Mouse (Mus musculus) mouse embryonic stem cell (cell line): ENCODE measurements around the gene Dgkz.

Experiments
- in situ Hi-C, 2 experiments: fragments of 300-500 bp; cut with MboI; formaldehyde crosslinking; loops; 1 replicate in 1 of 2; 3 replicates in 1 of 2; pipeline ENCODE4 v1.14.3; 2019 to 2020; ENCODE audit warnings: low sequenced_read_pairs in 2 of 2, low pct_unique_long_range_greater_than_20kb in 1 of 2, mixed read lengths in 1 of 2; ENCODE audit not compliant: unreplicated experiment in 1 of 2

Dgkz gene

GRCm38 (mm10) chr2:92004617-92005016 is 29.0 kb upstream of the Dgkz start:
- in situ Hi-C loops, result no loop called here

GRCm38 (mm10) chr2:91997905-91998608 is 22.4 kb upstream of the Dgkz start:
- in situ Hi-C loops, result loop anchor here in 1 of 2 experiments (10.0 kb wide), 1 partner anchor 317 kb away; no protein-coding TSS in a partner anchor

- in situ Hi-C loops, result loop anchor here in 1 of 2 experiments (10.0 kb wide), 1 partner anchor 319 kb away; no protein-coding TSS in a partner anchor
These were observed 20.3 kb upstream of the Dgkz start for GRCm38 (mm10) chr2:91996006-91996405.

- in situ Hi-C loops, result loop anchor here in 1 of 2 experiments (10.0 kb wide), 1 partner anchor 321 kb away; no protein-coding TSS in a partner anchor
These were observed 17.7 kb upstream of the Dgkz start for GRCm38 (mm10) chr2:91993409-91993808.

- in situ Hi-C loops, result loop anchor here in 1 of 2 experiments (10.0 kb wide), 1 partner anchor 325 kb away; no protein-coding TSS in a partner anchor
These were observed 14.1 kb upstream of the Dgkz start for GRCm38 (mm10) chr2:91989750-91990149.

- in situ Hi-C loops, result no loop called here
These were observed 11.9 kb upstream of the Dgkz start for GRCm38 (mm10) chr2:91987542-91987941.

- in situ Hi-C loops, result no loop called here
These were observed 10.4 kb upstream of the Dgkz start for GRCm38 (mm10) chr2:91986071-91986470.

- in situ Hi-C loops, result no loop called here
These were observed 9.4 kb upstream of the Dgkz start for GRCm38 (mm10) chr2:91984906-91985525.

GRCm38 (mm10) chr2:91984439-91984838 is 8.8 kb upstream of the Dgkz start:
- in situ Hi-C loops, result no loop called here

- in situ Hi-C loops, result no loop called here
These were observed 5.2 kb upstream of the Dgkz start for GRCm38 (mm10) chr2:91980830-91981229.

- in situ Hi-C loops, result no loop called here
These were observed 4.6 kb upstream of the Dgkz start for GRCm38 (mm10) chr2:91980245-91980644.

- in situ Hi-C loops, result no loop called here
These were observed 2.9 kb upstream of the Dgkz start for GRCm38 (mm10) chr2:91978547-91978946.

- in situ Hi-C loops, result no loop called here
These were observed 2.3 kb upstream of the Dgkz start for GRCm38 (mm10) chr2:91977960-91978359.

GRCm38 (mm10) chr2:91973416-91974135 is 2.1 kb downstream of the Dgkz start:
- in situ Hi-C loops, result loop anchor here in 1 of 2 experiments (5.0 kb wide), 1 partner anchor 41 kb away; the partner anchor contains the start of gene Mdk

- in situ Hi-C loops, result loop anchor here in 1 of 2 experiments (5.0 kb wide), 1 partner anchor 40 kb away; the partner anchor contains the start of gene Mdk
These were observed 3.5 kb downstream of the Dgkz start for GRCm38 (mm10) chr2:91972121-91972566.

- in situ Hi-C loops, result loop anchor here in 1 of 2 experiments (5.0 kb wide), 1 partner anchor 39 kb away; the partner anchor contains the start of gene Mdk
These were observed 4.2 kb downstream of the Dgkz start for GRCm38 (mm10) chr2:91971231-91972097.

GRCm38 (mm10) chr2:91967962-91968361 is 7.7 kb downstream of the Dgkz start:
- in situ Hi-C loops, result no loop called here

- in situ Hi-C loops, result no loop called here
These were observed 9.3 kb downstream of the Dgkz start for GRCm38 (mm10) chr2:91966367-91966766.
